Mouse (Mus musculus): ENCODE measurements at regions not wholly inside any gene's neighbourhood (a gene's known extent, or its start where the extent isn't known, plus 50 kb on each side); places are given as distances from the start of the nearest gene placed in this dataset.
"Not testable (repeated sequence)": the region's sequence is repeated elsewhere in the genome, so short reads cannot be mapped to it uniquely, and the experiment has no call there.

DNA sequence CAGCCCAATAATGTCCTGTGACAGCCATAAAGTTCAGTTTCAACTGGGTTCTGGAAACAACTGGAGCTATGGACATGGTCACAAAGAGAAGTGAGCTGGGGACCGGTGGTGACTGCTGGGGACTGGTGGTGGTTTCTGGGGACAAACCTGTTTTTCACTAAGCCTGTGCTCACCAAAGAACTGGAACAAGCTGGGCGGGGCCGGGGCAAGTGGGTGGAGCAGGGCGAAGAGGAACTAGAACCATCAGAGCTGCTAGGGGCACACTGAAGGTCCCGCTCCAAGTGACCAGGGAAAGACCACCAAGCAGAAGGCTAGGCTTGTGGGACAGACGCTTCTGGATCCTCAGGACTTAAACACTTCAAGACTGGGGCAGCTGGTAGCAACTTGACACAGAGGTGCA, 424.7 kb downstream of the Ptpru start:
- no peak for DNase-seq (ENCODE audit: extremely low spot score, low spot score)

- DNase-seq (ENCODE audit: extremely low spot score, low spot score): no peak
Measured at GRCm38 (mm10) chr4:131415453-131415852, 422.6 kb downstream of the Ptpru start.

DNA sequence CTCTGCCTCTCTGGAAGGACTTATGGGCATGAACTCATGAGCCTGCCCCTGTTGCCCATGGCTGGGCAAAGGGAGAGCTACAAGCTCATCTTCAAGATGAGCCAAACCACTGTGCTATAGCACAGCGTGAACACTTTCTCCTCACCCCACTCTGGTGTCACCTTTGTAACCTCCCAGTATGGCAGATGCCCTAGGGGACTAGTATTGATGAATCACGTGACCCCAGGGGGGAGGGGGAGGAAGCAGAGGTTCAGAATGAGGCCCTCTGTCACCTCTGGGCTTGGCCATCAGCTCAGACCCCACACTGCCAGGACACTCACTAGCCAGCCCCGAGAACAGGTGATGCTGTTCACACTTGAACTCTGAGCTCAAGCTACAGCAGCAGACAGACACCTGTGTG, 421.9 kb downstream of the Ptpru start:
- DNase-seq (ENCODE audit: extremely low spot score, low spot score): no peak

GRCm38 (mm10) chr4:131417159-131417748, 420.8 kb downstream of the Ptpru start:
- no peak for DNase-seq (ENCODE audit: extremely low spot score, low spot score)

DNA sequence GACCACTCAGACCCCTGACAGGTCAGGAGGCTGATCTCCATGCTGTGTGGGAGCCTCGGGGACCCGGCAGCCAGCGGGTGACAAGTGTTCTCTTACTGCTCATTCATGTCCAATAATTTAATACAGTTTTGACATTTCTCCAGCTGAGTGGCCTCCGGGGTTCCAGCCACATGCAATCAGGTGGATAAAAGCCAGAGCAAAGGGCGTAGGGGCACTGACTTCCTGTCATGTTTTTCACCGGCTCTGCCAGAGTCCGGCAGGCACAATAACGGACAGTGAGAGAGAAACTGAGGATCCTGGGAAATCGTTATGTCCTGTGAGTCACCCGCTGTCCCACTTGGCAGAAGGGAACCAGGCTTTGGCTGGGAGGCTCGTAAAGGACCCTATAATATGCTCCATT, 412.8 kb downstream of the Ptpru start:
- no peak for DNase-seq (ENCODE audit: extremely low spot score, low spot score)

- DNase-seq (ENCODE audit: extremely low spot score, low spot score): no peak
Measured at GRCm38 (mm10) chr4:131427871-131428270, 410.2 kb downstream of the Ptpru start.

- no peak for DNase-seq (ENCODE audit: extremely low spot score, low spot score)
Measured at GRCm38 (mm10) chr4:131429356-131429755, 408.7 kb downstream of the Ptpru start.

DNA sequence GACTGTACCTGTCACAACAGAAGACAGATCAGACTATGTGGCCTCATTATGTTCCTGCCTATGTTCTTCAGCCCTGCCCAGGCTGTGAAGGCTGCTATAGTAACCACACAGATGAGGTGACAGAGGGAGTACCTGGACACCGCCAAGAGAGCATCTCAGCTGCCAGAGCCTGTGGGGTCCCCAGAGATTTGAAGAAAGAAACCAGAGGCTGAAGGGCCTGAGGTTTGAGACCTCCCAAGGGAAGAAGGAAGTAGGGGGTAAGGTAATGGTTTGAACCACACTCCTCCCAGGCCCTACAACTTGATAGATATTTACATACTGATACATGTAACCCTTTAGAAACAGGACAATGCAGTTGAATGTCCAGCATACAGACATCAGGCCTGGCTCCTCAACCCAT, 407.7 kb downstream of the Ptpru start:
- DNase-seq (ENCODE audit: extremely low spot score, low spot score): no peak

DNA sequence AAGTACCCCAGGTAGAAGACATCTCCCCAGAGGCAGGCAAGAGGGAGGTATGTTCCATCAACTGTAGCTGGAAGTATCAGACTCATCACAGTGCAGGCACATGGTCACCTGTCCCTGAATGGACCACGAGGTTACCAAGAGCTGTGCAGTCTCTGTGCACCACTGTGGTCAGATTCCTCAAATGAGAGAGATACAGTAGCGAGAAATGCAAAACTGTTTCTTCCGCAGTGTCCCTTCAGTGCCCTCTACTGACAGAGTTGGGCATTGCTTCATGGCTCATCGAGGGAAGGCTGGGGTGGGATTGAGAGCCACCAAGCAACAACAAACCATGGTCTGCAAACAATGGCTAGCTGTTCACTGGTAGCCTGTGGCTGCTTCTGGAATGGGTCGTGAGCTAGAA, 406.9 kb downstream of the Ptpru start:
- peak; percentile 76 for DNase-seq (ENCODE audit: extremely low spot score, low spot score)

DNA sequence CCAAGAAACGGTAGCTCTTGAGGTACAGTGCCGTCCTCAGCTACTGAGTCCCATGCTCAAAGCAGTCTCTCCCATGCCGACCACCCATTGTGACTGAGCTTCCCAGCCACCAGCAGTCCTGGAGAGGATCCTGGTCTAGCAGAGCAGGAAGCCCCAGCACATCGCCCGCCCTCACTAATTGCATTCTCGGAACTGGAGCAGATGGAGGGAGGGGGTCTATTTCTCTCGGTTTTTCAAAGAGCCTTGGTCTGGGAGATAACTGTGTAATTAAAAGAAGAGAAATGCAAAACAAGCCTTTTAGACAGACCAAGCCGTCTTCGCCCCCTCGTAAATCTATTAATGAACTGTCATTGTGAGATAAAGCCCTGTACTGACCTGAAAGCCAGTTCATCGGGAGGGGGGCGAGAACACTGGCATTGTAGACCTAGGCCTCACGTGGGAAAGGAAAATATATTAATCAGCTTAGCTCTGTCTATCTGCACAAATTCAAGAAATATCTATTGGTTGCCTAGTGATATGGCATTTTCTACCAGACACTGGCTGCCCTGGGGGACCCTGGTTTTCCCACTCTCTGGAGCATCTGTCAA, 405.4 kb downstream of the Ptpru start:
- DNase-seq (ENCODE audit: extremely low spot score, low spot score): no peak

DNA sequence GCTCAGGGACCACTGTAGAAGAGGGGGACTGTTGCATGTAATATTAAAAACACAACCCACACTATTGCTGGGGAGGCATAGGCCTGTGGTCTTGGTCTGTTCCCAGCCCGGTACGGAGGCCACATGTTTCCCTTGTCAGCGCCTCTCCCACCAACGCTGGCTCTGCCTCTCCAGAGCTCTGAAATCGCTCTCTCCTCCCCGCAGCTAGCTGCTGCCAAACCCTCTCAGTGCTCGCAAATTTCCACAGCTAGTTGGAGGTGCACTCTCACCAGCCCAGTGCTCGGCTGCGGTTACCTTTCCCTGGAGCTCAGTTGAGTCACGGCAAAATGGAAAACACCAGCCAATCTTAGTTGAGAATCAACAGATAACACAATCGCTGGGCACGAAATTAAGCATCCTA, 402.9 kb downstream of the Ptpru start:
- DNase-seq (ENCODE audit: extremely low spot score, low spot score): no peak

DNA sequence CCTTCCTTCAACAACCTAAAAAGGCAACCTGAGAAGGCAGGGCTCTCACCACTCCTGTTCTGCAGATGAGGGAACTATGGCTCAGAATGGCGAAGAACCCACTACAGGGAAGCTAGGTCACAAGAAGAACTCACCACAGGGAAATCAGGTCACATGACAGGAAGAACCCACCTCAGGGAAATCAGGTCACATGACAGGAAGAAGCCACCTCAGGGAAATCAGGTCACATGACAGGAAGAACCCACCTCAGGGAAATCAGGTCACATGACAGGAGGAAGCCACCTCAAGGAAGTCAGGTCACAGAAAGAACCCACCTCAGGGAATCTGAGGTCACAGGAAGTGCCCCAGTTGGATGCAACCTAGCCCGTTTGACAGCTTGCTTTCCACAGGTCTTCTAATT, 399.7 kb downstream of the Ptpru start:
- no peak for DNase-seq (ENCODE audit: extremely low spot score, low spot score)

- DNase-seq (ENCODE audit: extremely low spot score, low spot score): no peak
Measured at GRCm38 (mm10) chr4:131438883-131439282, 399.2 kb downstream of the Ptpru start.

GRCm38 (mm10) chr4:131440845-131441244, 397.2 kb downstream of the Ptpru start:
- no peak for DNase-seq (ENCODE audit: extremely low spot score, low spot score)

DNA sequence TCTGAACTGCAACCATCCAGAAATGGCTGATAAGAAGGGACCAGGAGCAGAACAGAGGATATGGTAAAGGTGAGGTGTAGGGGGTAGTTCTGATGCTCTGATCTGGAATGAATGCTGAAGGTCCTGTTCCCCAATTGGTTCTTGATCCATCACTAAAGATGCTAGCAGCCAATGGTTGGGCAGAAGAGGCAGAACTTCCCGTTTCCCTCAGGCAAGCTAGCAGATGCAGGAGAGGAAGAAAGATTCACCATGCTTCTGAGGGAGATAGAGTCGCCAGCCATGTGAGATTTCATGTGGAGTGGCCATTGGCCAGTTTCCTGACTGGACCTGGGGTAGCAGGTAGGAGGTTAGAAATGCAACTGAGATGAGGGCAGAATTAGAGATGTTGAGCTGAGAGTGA, 394.6 kb downstream of the Ptpru start:
- no peak for DNase-seq (ENCODE audit: extremely low spot score, low spot score)

DNA sequence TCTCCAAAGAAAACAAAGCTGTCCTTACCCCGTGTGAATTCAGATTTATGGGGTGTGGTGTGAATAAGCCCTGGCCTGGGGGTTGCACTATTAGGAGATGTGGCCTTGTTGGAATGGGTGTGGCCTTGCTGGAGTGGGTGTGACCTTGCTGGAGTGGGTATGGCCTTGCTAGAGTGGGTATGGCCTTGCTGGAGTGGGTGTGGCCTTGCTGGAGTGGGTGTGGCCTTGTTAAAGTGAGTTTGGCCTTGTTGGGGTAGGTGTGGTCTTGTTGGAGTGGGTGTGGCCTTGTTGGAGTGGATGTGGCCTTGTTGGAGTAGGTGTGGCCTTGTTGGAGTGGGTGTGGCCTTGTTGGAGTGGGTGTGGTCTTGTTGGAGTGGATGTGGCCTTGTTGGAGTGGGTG, 387.8 kb downstream of the Ptpru start:
- not testable (repeated sequence) for DNase-seq (ENCODE audit: extremely low spot score, low spot score)

GRCm38 (mm10) chr4:131457551-131457950, 380.5 kb downstream of the Ptpru start:
- DNase-seq (ENCODE audit: extremely low spot score, low spot score): no peak

- no peak for DNase-seq (ENCODE audit: extremely low spot score, low spot score)
Measured at GRCm38 (mm10) chr4:131459746-131460145, 378.3 kb downstream of the Ptpru start.

DNA sequence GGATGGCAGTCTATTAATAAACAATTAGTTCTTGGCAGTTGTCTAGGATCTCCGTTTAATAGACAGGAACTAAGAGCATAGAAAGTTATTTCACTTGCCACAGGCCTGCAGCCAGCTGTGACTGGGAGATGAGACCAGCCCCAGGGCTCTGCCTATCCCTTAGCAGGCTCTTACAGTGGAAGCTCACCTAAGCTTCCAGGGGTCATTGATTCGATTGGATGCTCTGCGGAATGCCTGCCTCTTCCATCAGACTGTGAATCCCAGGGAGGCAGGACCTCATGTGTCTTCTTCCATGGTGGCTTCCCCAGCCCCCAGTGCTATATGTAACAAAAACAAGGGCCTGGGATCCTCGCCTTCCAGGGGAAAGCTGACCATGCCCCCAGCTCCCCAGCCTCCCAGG, 376.8 kb downstream of the Ptpru start:
- no peak for DNase-seq (ENCODE audit: extremely low spot score, low spot score)

GRCm38 (mm10) chr4:131461728-131462127, 376.4 kb downstream of the Ptpru start:
- no peak for DNase-seq (ENCODE audit: extremely low spot score, low spot score)

- no peak for DNase-seq (ENCODE audit: extremely low spot score, low spot score)
Measured at GRCm38 (mm10) chr4:131475023-131475422, 363.1 kb downstream of the Ptpru start.

- DNase-seq (ENCODE audit: extremely low spot score, low spot score): no peak
Measured at GRCm38 (mm10) chr4:131478923-131479322, 359.2 kb downstream of the Ptpru start.

DNA sequence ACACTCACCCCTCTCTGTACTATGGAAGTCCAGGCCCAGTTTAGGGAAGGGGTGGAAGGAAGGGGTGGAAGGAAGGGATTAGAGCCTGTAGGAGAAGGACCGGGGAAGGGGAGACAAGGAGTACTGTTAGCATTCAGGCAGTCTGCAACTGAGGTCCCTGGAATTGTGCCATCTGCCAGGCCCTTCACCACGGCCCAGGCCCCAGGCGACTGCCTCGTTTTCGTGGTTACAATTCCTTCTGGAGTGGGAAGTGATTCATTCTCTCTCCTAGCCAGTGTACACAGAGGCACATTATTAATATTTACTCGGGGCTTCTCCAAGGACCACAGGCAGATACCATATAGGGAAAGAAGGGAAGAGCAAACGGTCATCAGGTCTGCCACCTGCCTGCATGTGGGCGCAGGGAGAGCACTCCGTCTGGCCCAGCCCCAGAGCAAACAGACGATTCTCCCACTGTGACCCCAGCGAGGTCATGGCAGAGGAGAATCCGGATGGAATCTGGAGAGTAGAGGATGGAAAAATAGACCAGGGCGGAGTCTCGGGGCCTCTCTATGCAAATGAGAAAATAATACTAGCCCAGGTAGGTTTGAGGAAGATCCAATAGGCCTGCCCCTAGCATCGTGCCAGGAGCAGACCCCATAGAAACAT, 354.0 kb downstream of the Ptpru start:
- DNase-seq (ENCODE audit: extremely low spot score, low spot score): no peak
